Mouse (Mus musculus): ENCODE results near the gene Kcnip3. TPM values are rescaled to one million over a fixed set of nuclear protein-coding genes. Genes with fewer than 3 reads are reported as not detected.

Gene Kcnip3
- polyA plus RNA-seq, 1 experiment, result 4.1 TPM

GRCm38 (mm10) chr2:127470661-127471060, 51.2 kb downstream of the Kcnip3 start:
- DNase-seq, result no peak
- 85% methylated on average over 10 of the region's 10 CpGs for WGBS
- no peak overlapping the region for H3K4me3 ChIP-seq (ENCODE audit: insufficient read depth, low read depth, low read length)
- TF ChIP-seq CTCF (conservative IDR thresholded peaks at IDR 0.05; ENCODE audit: insufficient read depth, insufficient read length, low read depth, low read length), result no peak
- TF ChIP-seq POLR2A (IDR thresholded peaks at IDR 0.05; ENCODE audit: low read depth, low read length), result no peak
- no peaks in the 10 kb centered on the region for H3K27me3 ChIP-seq (replicated peaks; ENCODE audit: control insufficient read depth, insufficient read depth, low read length)
- H3K36me3 ChIP-seq (ENCODE audit: control insufficient read depth, insufficient read depth, low read length), result no peaks in the 10 kb centered on the region
- H3K27ac ChIP-seq (ENCODE audit: insufficient read depth, low read depth, low read length), result no peak overlapping the region
- H3K4me1 ChIP-seq (ENCODE audit: control insufficient read depth, insufficient read depth, low read length), result no peaks in the 10 kb centered on the region

GRCm38 (mm10) chr2:127470183-127470582, 51.7 kb downstream of the Kcnip3 start:
- Histone ChIP-seq H3K27ac (ENCODE audit: insufficient read depth, low read depth, low read length) (no peak overlapping the region), H3K27me3 (replicated peaks; ENCODE audit: control insufficient read depth, insufficient read depth, low read length) (no peaks in the 10 kb centered on the region), H3K36me3 (ENCODE audit: control insufficient read depth, insufficient read depth, low read length) (no peaks in the 10 kb centered on the region), H3K4me3 (ENCODE audit: insufficient read depth, low read depth, low read length) (no peak overlapping the region), H3K4me1 (ENCODE audit: control insufficient read depth, insufficient read depth, low read length) (no peaks in the 10 kb centered on the region)
- DNase-seq, result no peak
- no peak for TF ChIP-seq CTCF (conservative IDR thresholded peaks at IDR 0.05; ENCODE audit: insufficient read depth, insufficient read length, low read depth, low read length)
- no peak for TF ChIP-seq POLR2A (IDR thresholded peaks at IDR 0.05; ENCODE audit: low read depth, low read length)
- 81% methylated on average over 5 of the region's 5 CpGs for WGBS

- Histone ChIP-seq H3K4me3 (ENCODE audit: insufficient read depth, low read depth, low read length) (no peak overlapping the region), H3K4me1 (ENCODE audit: control insufficient read depth, insufficient read depth, low read length) (no peaks in the 10 kb centered on the region), H3K27ac (ENCODE audit: insufficient read depth, low read depth, low read length) (no peak overlapping the region), H3K27me3 (replicated peaks; ENCODE audit: control insufficient read depth, insufficient read depth, low read length) (no peaks in the 10 kb centered on the region), H3K36me3 (ENCODE audit: control insufficient read depth, insufficient read depth, low read length) (no peaks in the 10 kb centered on the region)
- peak; percentile 73 for DNase-seq
- WGBS, result 6% methylated on average over 8 of the region's 8 CpGs
- no peak for TF ChIP-seq POLR2A (IDR thresholded peaks at IDR 0.05; ENCODE audit: low read depth, low read length)
- peak; percentile 95 for TF ChIP-seq CTCF (conservative IDR thresholded peaks at IDR 0.05; ENCODE audit: insufficient read depth, insufficient read length, low read depth, low read length)
Measured at GRCm38 (mm10) chr2:127462314-127462713, 59.6 kb downstream of the Kcnip3 start.

- Histone ChIP-seq H3K27me3 (replicated peaks; ENCODE audit: control insufficient read depth, insufficient read depth, low read length) (no peaks in the 10 kb centered on the region), H3K4me3 (ENCODE audit: insufficient read depth, low read depth, low read length) (no peak overlapping the region), H3K4me1 (ENCODE audit: control insufficient read depth, insufficient read depth, low read length) (no peaks in the 10 kb centered on the region), H3K36me3 (ENCODE audit: control insufficient read depth, insufficient read depth, low read length) (no peaks in the 10 kb centered on the region), H3K27ac (ENCODE audit: insufficient read depth, low read depth, low read length) (no peak overlapping the region)
- TF ChIP-seq POLR2A (IDR thresholded peaks at IDR 0.05; ENCODE audit: low read depth, low read length), result no peak
- no peak for TF ChIP-seq CTCF (conservative IDR thresholded peaks at IDR 0.05; ENCODE audit: insufficient read depth, insufficient read length, low read depth, low read length)
- 49% methylated on average over 9 of the region's 9 CpGs for WGBS
- DNase-seq, result no peak
Measured at GRCm38 (mm10) chr2:127461351-127461750, 60.5 kb downstream of the Kcnip3 start.

GRCm38 (mm10) chr2:127459341-127459740, 62.6 kb downstream of the Kcnip3 start:
- WGBS, result 81% methylated on average over 2 of the region's 2 CpGs
- Histone ChIP-seq H3K4me3 (ENCODE audit: insufficient read depth, low read depth, low read length) (no peak overlapping the region), H3K36me3 (ENCODE audit: control insufficient read depth, insufficient read depth, low read length) (no peaks in the 10 kb centered on the region), H3K4me1 (ENCODE audit: control insufficient read depth, insufficient read depth, low read length) (no peaks in the 10 kb centered on the region), H3K27ac (ENCODE audit: insufficient read depth, low read depth, low read length) (no peak overlapping the region), H3K27me3 (replicated peaks; ENCODE audit: control insufficient read depth, insufficient read depth, low read length) (no peaks in the 10 kb centered on the region)
- no peak for DNase-seq
- TF ChIP-seq POLR2A (IDR thresholded peaks at IDR 0.05; ENCODE audit: low read depth, low read length) (no peak), CTCF (conservative IDR thresholded peaks at IDR 0.05; ENCODE audit: insufficient read depth, insufficient read length, low read depth, low read length) (no peak)

GRCm38 (mm10) chr2:127453764-127454163, 68.1 kb downstream of the Kcnip3 start:
- Histone ChIP-seq H3K27me3 (replicated peaks; ENCODE audit: control insufficient read depth, insufficient read depth, low read length) (no peaks in the 10 kb centered on the region), H3K36me3 (ENCODE audit: control insufficient read depth, insufficient read depth, low read length) (no peaks in the 10 kb centered on the region), H3K4me3 (ENCODE audit: insufficient read depth, low read depth, low read length) (no peak overlapping the region), H3K27ac (ENCODE audit: insufficient read depth, low read depth, low read length) (peak overlapping the region; percentile 10; the same call in 1 of the 2 replicates), H3K4me1 (ENCODE audit: control insufficient read depth, insufficient read depth, low read length) (peaks cover 35% of the 10 kb centered on the region)
- peak; percentile 86 for DNase-seq
- TF ChIP-seq POLR2A (IDR thresholded peaks at IDR 0.05; ENCODE audit: low read depth, low read length), result no peak
- peak; percentile 86 for TF ChIP-seq CTCF (conservative IDR thresholded peaks at IDR 0.05; ENCODE audit: insufficient read depth, insufficient read length, low read depth, low read length)
- WGBS, result 4% methylated on average over 5 of the region's 5 CpGs

GRCm38 (mm10) chr2:127453141-127453540, 68.8 kb downstream of the Kcnip3 start:
- Histone ChIP-seq H3K27ac (ENCODE audit: insufficient read depth, low read depth, low read length) (peak overlapping the region; percentile 85), H3K4me1 (ENCODE audit: control insufficient read depth, insufficient read depth, low read length) (peaks cover 39% of the 10 kb centered on the region), H3K27me3 (replicated peaks; ENCODE audit: control insufficient read depth, insufficient read depth, low read length) (no peaks in the 10 kb centered on the region), H3K4me3 (ENCODE audit: insufficient read depth, low read depth, low read length) (peak overlapping the region; percentile 42), H3K36me3 (ENCODE audit: control insufficient read depth, insufficient read depth, low read length) (no peaks in the 10 kb centered on the region)
- DNase-seq, result peak; percentile 74
- TF ChIP-seq CTCF (conservative IDR thresholded peaks at IDR 0.05; ENCODE audit: insufficient read depth, insufficient read length, low read depth, low read length), result no peak
- WGBS, result 49% methylated on average over 9 of the region's 9 CpGs
